Mouse (Mus musculus) MN1 (cell line): ENCODE data around the gene Tm4sf1.
A peak's percentile ranks its signal among the peaks of the same experiment; 100 is the strongest.

ENCODE experiments used
- DNase-seq: peaks from one replicate; pipeline ENCODE4 v3.0.0-alpha.2; 2016; ENCODE audit warnings: low spot score

Gene Tm4sf1

DNA sequence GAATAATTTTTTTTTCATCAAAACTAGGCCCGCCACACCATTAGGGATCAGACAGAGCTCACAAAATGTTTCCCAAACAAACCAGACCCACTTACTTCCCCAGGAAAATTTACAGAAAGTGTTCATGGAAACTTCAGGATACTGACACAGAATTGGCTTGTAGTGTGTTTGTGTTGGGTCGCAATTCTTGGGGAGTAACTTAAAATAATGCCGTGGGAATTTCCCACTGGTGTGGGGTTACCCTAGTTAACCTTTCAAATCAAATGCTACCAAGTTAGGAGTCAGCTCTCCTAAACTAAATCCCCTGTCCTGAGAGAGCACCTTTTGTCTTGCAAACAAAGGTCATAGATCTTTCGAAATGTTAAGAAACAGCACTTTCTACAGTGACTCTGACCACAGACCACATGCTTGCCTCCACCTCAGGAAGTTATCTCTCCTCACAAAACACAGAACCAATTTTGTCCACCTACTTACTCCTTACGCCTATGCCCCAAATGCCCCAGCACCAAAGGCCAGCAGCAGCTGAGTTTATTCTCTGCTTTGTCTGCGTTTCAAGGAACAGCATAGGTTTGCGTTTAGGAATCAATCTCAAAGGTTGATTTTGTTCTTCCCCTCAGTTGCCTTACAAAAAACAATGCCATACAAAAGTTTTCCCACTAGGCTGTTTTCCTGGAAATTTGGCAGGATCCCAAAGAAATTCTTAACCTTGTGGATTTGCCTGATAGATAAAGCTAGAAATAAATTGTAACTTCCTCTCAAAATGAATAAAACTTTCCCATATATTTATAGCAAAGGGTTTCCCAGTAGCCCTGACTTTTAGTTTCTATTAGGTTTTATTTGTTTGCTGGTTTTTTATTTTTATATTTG is 13.7 kb downstream of the Tm4sf1 start:
- DNase-seq = no peak

DNA sequence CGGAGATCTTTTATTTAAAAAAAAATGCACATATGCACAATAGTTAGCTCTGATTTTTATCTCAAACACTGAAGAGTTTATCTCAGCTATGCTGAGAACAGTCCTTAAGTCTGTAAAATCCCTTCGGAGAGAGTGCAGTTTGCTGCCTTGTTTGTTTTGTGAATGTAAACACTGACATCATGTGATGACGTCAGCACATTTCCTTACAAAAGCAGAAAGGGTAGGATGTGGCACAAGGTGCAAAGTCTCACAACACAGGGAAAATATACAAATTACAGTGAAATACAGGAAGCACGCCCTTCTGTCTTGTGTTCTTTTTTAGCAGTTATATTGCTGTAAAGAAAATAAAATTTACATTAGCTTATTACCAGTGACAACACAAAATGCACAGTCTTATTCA is 14.3 kb downstream of the Tm4sf1 start:
- DNase-seq = no peak

DNA sequence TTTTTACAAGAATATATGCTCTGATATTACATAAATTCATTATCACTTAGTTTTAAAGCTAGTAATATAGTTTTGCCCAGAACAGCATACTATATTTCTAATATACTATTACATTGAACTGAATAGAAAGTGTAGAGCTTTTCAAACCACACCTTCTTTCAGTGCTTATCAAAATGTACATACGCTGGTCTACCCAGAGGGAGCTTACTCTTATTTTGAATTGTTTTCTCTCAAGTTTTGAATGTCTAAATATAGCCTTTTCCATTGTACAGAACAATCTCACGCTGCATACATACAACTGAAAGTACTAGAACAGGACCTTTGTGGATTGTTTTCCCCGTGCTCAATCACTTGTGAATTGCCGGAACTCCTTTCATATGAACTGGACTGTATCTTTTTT is 23.6 kb downstream of the Tm4sf1 start:
- no peak for DNase-seq

DNA sequence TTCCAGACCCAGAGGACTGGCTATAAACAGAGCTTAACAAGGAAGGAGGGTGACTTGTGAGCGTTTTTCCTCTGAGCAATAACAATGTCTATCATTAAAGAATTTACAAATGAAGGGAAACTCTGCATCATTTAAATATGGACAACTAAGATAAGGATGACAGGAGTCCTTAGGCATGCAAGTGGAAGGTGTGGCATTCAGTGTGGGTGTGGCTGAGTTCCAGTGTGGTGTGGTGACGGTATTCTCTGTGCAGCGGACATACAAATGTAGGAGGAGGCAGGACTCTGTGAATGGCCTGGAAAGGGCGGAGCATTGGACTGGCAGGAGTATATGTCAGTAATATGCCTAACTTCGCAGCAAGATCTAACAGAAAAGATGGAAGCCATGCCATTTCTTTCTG is 24.3 kb downstream of the Tm4sf1 start:
- DNase-seq = no peak

DNA sequence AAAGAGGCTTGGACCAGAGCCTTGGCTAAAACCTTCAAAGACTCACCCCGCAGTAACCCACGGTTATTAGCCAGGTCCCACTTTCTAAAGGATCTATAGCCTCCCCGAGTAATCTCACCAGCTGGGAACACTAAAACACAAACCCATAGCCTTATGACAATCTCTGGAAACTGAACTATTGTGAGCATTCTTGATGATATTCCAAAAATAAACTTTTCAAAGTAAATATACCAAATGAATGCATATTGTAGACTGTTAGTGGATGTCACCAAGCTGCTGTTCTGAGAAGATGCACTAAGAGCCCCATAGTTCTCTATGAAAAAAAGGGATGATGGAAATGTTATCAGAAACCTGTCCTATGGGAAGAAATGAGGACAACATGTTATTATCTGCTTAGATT is 25.0 kb downstream of the Tm4sf1 start:
- DNase-seq = no peak

DNA sequence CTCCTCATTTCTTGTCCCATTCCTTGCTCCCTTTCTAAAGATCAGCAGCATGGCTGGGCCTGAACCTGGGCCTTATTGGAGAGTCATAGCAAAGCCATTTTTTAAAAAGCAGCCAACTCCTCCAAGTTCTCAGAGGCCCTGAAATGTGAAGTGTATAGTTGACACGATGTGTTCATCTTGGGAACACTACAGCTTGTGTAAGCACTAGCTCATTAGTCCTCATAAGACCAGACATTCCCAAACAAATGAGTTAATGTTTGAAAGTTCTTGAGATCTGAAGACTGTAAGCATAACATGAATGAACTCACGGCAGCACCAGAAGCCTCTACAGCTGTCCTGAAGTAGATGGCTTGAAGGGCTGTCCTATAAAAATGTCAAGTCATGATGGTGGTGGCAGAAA is 32.8 kb downstream of the Tm4sf1 start:
- no peak for DNase-seq

DNA sequence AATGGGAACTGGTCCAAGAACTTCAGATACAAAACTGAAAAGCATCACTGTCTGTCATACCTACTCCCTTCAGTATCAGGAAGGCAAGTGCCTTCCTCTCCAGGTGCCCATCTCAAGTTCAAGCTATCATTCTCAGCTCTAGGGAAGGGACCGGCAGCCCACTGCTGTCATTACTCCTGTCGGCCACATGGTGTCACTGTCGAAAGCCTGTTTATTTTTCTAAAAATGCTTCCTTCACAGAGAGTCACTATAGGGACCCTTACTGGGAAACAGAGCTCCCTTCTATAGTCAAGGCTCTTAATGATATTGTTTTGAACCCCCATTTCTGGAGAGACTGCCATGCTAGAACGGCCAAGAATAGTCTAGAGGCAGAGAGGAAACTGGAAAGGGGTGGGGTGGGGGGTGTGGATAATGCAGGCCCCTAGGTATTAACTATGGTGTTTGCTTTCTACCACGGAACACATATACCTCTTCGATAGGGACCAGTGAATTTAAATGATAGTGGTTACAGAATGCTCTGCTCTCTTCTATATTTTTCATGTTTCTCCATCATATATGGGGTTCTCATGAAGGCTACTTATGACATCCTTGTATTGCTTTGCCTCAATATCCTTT is 34.1 kb downstream of the Tm4sf1 start:
- peak; percentile 16 for DNase-seq

DNA sequence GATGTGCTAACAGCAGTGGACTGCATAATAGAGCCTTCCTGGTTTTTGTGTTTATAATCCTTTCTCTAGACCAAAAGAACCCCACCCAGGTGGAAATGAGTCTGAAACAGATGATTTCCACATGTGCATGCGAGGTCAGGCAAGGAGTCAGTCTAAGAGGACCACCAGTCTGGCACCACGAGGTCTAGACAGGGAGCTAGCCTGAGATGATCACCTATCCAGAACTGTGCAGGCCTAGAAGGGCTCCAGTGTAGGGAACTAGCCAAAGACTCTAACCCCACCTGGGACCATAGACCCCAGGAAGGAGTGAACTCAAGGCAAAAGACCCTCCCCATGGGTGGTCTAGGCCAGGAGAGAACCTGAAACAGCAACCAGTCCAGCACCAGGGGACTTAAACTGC is 48.7 kb downstream of the Tm4sf1 start:
- DNase-seq = no peak

DNA sequence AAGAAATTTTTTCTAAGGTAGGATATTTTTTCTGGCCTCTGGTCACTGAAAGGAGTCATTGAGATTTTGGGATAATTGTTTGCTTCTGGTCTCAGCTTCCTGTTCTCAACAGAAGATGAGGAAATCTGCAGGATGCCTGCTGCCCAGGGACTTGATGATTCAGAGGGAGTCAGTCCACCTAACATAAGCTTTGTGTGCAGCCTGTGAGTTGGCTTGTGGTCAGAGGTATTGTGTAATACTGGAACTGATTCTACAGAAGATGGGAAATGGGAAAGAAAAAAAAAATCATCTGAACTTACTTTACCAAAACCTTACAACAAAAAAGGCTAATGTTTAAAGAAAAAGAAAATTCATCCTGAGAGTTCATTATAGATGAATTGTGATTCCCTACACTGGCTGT is 49.2 kb downstream of the Tm4sf1 start:
- DNase-seq = no peak

DNA sequence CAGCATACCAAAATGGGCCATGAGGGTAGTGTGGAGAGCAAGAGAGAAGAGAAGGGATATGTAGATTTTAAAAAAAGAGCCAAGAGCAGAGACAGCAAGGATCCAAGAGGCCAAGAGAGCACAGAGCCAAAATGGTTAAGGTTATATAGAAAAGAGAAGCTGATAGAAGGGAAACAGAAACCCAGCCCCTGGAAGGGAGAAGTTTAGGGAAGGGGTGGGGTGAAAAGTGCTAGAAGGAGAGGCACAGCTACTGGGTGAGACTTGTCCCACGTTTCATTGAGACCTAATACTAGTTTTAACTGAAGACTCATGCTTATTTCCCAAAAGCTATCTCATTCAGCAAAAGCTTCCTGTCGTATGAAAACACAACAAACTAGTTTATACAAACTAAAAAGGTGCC is 56.5 kb downstream of the Tm4sf1 start:
- DNase-seq = no peak
